Comparison of ENCODE assay signal across 9 mouse cellular contexts in the genomic region with DNA sequence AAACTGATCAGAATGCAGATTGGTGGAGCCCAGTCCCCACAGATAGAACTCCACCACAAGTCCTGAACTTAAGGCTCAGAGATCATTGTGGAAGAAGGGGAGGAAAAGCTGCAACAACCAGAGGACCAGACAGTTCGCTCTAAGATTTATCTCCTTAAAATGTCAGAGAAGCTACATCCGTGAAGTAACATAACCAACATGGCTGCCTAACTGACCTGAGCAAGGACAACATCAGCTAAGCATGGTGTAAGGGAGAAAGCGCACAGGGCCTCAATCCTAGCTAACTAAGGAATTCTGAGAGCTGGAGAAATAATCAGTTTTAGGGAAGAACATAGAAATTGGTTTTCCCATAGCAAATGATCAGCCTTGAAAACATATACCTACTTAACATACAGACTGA. TPM values are rescaled to one million over a fixed set of nuclear protein-coding genes. Genes with fewer than 3 reads are reported as not detected.
A peak's percentile ranks its signal among the peaks of the same experiment; 100 is the strongest.
DNase-seq lines count a peak whose midpoint lies in the region; ATAC-seq and TF ChIP-seq lines count a peak whose summit lies in the region.
"Had no signal": no experiment of that assay in that cellular context is flagged by ENCODE, and none has a peak within 500 bp of the region (broad histone marks: within the 10 kb centered on the region; RNA-seq: fewer than 3 reads in every experiment).

No protein-coding gene starts in this region.

- ATAC-seq in heart, embryonic 16.5 days (replicated peaks; ENCODE audit: extremely low read depth, insufficient read depth, low FRiP score) = no peak

- H3K27ac ChIP-seq in ES-Bruce4 (ENCODE audit: insufficient read depth, low read length) (peak overlapping the region; percentile 96), macrophage (peak overlapping the region; percentile 84)
- H3K27ac ChIP-seq in heart, embryonic 16.5 days (ENCODE audit: low read length) = peak overlapping the region; percentile 99

- TF ChIP-seq EP300 in ES-Bruce4 (IDR thresholded peaks at IDR 0.05; ENCODE audit: insufficient read depth, low read depth, low read length) = no peak

- peaks cover 35% of the 10 kb centered on the region for H3K79me2 ChIP-seq in macrophage (ENCODE audit: inconsistent target)

- H3K4me1 ChIP-seq in ES-Bruce4 (ENCODE audit: control insufficient read depth, insufficient read depth, low read length) = no peaks in the 10 kb centered on the region
- H3K4me1 ChIP-seq in heart, embryonic 16.5 days (ENCODE audit: control insufficient read depth, insufficient read depth, low read length) = peaks cover 27% of the 10 kb centered on the region

- H3K4me3 ChIP-seq in ES-Bruce4 (ENCODE audit: low read depth, low read length) (peak overlapping the region; percentile 49), macrophage (ENCODE audit: inconsistent target) (peak overlapping the region; percentile 65)
- peak overlapping the region; percentile 97 for H3K4me3 ChIP-seq in heart, embryonic 16.5 days (ENCODE audit: low read length)

- DNase-seq in embryo, embryonic 11 days = peak; percentile 20
- DNase-seq in embryo, embryonic 9.5 days (ENCODE audit: extremely low spot score) = no peak
- no peak for DNase-seq in thymus, postnatal 25 days
- DNase-seq in frontal cortex, adult 2 months (ENCODE audit: extremely low spot score in 1 of 2, low spot score in 1 of 2) = no peak
- no peak for DNase-seq in gastrocnemius, postnatal 4 days (ENCODE audit: low spot score in 2 of 2)

- H3K9ac ChIP-seq in ES-Bruce4 (ENCODE audit: low read depth, poor library complexity, severe bottlenecking) = peak overlapping the region; percentile 93
- H3K9ac ChIP-seq in heart, embryonic 16.5 days (ENCODE audit: low read length) = peak overlapping the region; percentile 98

- no peaks in the 10 kb centered on the region for H3K27me3 ChIP-seq in ES-Bruce4 (ENCODE audit: control insufficient read depth, insufficient read depth, low read length, poor library complexity, severe bottlenecking)
- H3K27me3 ChIP-seq in heart, embryonic 16.5 days (ENCODE audit: control insufficient read depth, insufficient read depth, low read length) = no peaks in the 10 kb centered on the region

- H3K9me3 ChIP-seq in ES-Bruce4 (replicated peaks; ENCODE audit: control insufficient read depth, insufficient read depth, low read length, poor library complexity, severe bottlenecking) = no peaks in the 10 kb centered on the region
- no peaks in the 10 kb centered on the region for H3K9me3 ChIP-seq in heart, embryonic 16.5 days (replicated peaks; ENCODE audit: control insufficient read depth, low read length)

- 72% methylated on average over 3 of the region's 3 CpGs for WGBS in heart, embryonic 16.5 days
- 82% methylated on average over 3 of the region's 3 CpGs for WGBS in macrophage (ENCODE audit: missing documents)

- H3K36me3 ChIP-seq in ES-Bruce4 (ENCODE audit: control insufficient read depth, insufficient read depth, low read length, poor library complexity, severe bottlenecking) = peaks cover 28% of the 10 kb centered on the region
- peaks cover 22% of the 10 kb centered on the region for H3K36me3 ChIP-seq in heart, embryonic 16.5 days (ENCODE audit: control insufficient read depth, insufficient read depth)
- H3K36me3 ChIP-seq in macrophage (ENCODE audit: inconsistent target) = peaks cover 28% of the 10 kb centered on the region; the same call in 1 of the 2 replicates

- TF ChIP-seq POLR2A in ES-Bruce4 (IDR thresholded peaks at IDR 0.05; ENCODE audit: insufficient read depth, low read length) = no peak

- no peak for TF ChIP-seq CTCF in ES-Bruce4 (IDR thresholded peaks at IDR 0.05; ENCODE audit: low read depth, low read length)

- peak overlapping the region; percentile 81 for H3K4me2 ChIP-seq in heart, embryonic 16.5 days (ENCODE audit: low read depth, low read length)

RNA-seq across cellular contexts. Expression of gene Dnajc5, which starts 1.1 kb away (rescaled TPM):
- polyA plus RNA-seq in ES-Bruce4 (2011; ENCODE audit: insufficient read depth, insufficient read length, low read depth, missing spikeins) (58.7 and 59.0 TPM in 2 replicates), macrophage (2018) (50.7 to 68.7 TPM (median 60.0 TPM) in 3 replicates)
- polyA plus RNA-seq in heart, embryonic 16.5 days (2015; fragmentation: Nextera tagmentation; extraction: Ambion mirVana) = 77.9 and 82.1 TPM in 2 replicates
- 10 to 100 TPM; 29.2 to 86.1 (median 54.2) TPM for total RNA-seq in macrophage (2018; cell fraction: chromatin; rRNA removed)
- total RNA-seq in macrophage (2018; cell fraction: cytosol; rRNA removed) = 10 to 100 TPM; 58.1 to 91.1 (median 76.6) TPM
- 100 to 1,000 TPM in 4 of 26 experiments, 10 to 100 TPM in 22; 47.9 to 113 (median 73.1) TPM for total RNA-seq in macrophage (2018; cell fraction: nucleus; rRNA removed)
- 139 and 171 TPM in 2 replicates for polyA plus RNA-seq in frontal cortex, adult 2 months (2012; rRNA removed)
- total RNA-seq in gastrocnemius, postnatal 4 days (2021) = 10 to 100 TPM; 84.7 to 88.0 TPM

RNA-seq across cellular contexts. Expression of gene Tpd52l2, which starts 22.3 kb away (rescaled TPM):
- polyA plus RNA-seq in ES-Bruce4 (2011; ENCODE audit: insufficient read depth, insufficient read length, low read depth, missing spikeins) (144 and 145 TPM in 2 replicates), macrophage (2018) (36.4 to 66.4 TPM (median 47.0 TPM) in 3 replicates)
- 123 and 125 TPM in 2 replicates for polyA plus RNA-seq in heart, embryonic 16.5 days (2015; fragmentation: Nextera tagmentation; extraction: Ambion mirVana)
- 100 to 1,000 TPM in 5 of 26 experiments, 10 to 100 TPM in 21; 28.2 to 120 (median 68.2) TPM for total RNA-seq in macrophage (2018; cell fraction: chromatin; rRNA removed)
- total RNA-seq in macrophage (2018; cell fraction: cytosol; rRNA removed) = 10 to 100 TPM; 37.6 to 55.2 (median 48.5) TPM
- 10 to 100 TPM; 23.9 to 77.7 (median 48.4) TPM for total RNA-seq in macrophage (2018; cell fraction: nucleus; rRNA removed)
- 115 and 118 TPM in 2 replicates for polyA plus RNA-seq in frontal cortex, adult 2 months (2012; rRNA removed)
- total RNA-seq in gastrocnemius, postnatal 4 days (2021) = 10 to 100 TPM; 86.8 to 93.0 TPM

RNA-seq across cellular contexts. Expression of gene Abhd16b, which starts 26.2 kb away (rescaled TPM):
- not detected in 2 replicates for polyA plus RNA-seq in ES-Bruce4 (2011; ENCODE audit: insufficient read depth, insufficient read length, low read depth, missing spikeins)
- 0.17 and 0.19 TPM in 2 replicates for polyA plus RNA-seq in heart, embryonic 16.5 days (2015; fragmentation: Nextera tagmentation; extraction: Ambion mirVana)
- total RNA-seq in macrophage (2018; cell fraction: chromatin; rRNA removed) = not detected
- not detected for total RNA-seq in macrophage (2018; cell fraction: cytosol; rRNA removed)
- total RNA-seq in macrophage (2018; cell fraction: nucleus; rRNA removed) = not detected
- polyA plus RNA-seq in macrophage (2018) = not detected in 3 replicates
- not detected in 2 replicates for polyA plus RNA-seq in frontal cortex, adult 2 months (2012; rRNA removed)
- not detected for total RNA-seq in gastrocnemius, postnatal 4 days (2021)
- polyA plus RNA-seq: small intestine, adult 2 months had no signal

RNA-seq across cellular contexts. Expression of gene Zbtb46, which starts 60.0 kb away (rescaled TPM):
- polyA plus RNA-seq in ES-Bruce4 (2011; ENCODE audit: insufficient read depth, insufficient read length, low read depth, missing spikeins) (4.3 and 5.4 TPM in 2 replicates), macrophage (2018) (0.09 to 0.23 TPM (median 0.21 TPM) in 3 replicates)
- polyA plus RNA-seq in heart, embryonic 16.5 days (2015; fragmentation: Nextera tagmentation; extraction: Ambion mirVana) = 9.8 and 10.3 TPM in 2 replicates
- 1 to 10 TPM in 21 of 26 experiments, under 1 TPM in 5; 0.13 to 8.5 (median 1.3) TPM for total RNA-seq in macrophage (2018; cell fraction: chromatin; rRNA removed)
- total RNA-seq in macrophage (2018; cell fraction: cytosol; rRNA removed) = 1 to 10 TPM in 2 of 26 experiments, under 1 TPM in 24; 0.17 to 1.9 (median 0.28) TPM
- total RNA-seq in macrophage (2018; cell fraction: nucleus; rRNA removed) = 1 to 10 TPM in 18 of 26 experiments, under 1 TPM in 8; 0.55 to 5.7 (median 1.3) TPM
- 6.6 and 6.9 TPM in 2 replicates for polyA plus RNA-seq in frontal cortex, adult 2 months (2012; rRNA removed)
- total RNA-seq in gastrocnemius, postnatal 4 days (2021) = 10 to 100 TPM; 10.1 to 12.0 TPM
